Mouse (Mus musculus) CH12.LX (cell line): ENCODE measurements at regions not wholly inside any gene's neighbourhood (a gene's known extent, or its start where the extent isn't known, plus 50 kb on each side); places are given as distances from the start of the nearest gene placed in this dataset.

Source experiments
- CTCF ChIP-seq, 2 experiments: IDR thresholded peaks in 1 of 2; conservative IDR thresholded peaks in 1 of 2; 2 replicates each; pipeline ENCODE4 v1.5.1; 2011 to 2012; ENCODE audit warnings: low read depth in 2 of 2, low read length in 2 of 2, improper control_type of control experiment in 1 of 2, inconsistent platforms in 1 of 2, mild to moderate bottlenecking in 1 of 2, moderate library complexity in 1 of 2
- E2F4 ChIP-seq: IDR thresholded peaks from 2 replicates; pipeline ENCODE4 v1.6.1; 2011; ENCODE audit warnings: low read depth, low read length, improper control_type of control experiment; ENCODE audit not compliant: insufficient replicate concordance
- HCFC1 ChIP-seq: IDR thresholded peaks from 2 replicates; pipeline ENCODE4 v1.6.1; 2012; ENCODE audit warnings: low read depth, mild to moderate bottlenecking, inconsistent platforms, low read length, improper control_type of control experiment
- JUND ChIP-seq: conservative IDR thresholded peaks from 2 replicates; pipeline ENCODE4 v1.6.1; 2011; ENCODE audit warnings: low read depth, low read length, improper control_type of control experiment
- MAFK ChIP-seq: IDR thresholded peaks from 2 replicates; pipeline ENCODE4 v1.6.1; 2011; ENCODE audit warnings: low read length, improper control_type of control experiment; ENCODE audit not compliant: insufficient replicate concordance
- POLR2A ChIP-seq: IDR thresholded peaks from 2 replicates; pipeline ENCODE4 v1.6.1; 2011; ENCODE audit warnings: low read depth, mild to moderate bottlenecking, improper control_type of control experiment, low read length
- POLR2AphosphoS2 ChIP-seq: IDR thresholded peaks from 2 replicates; pipeline ENCODE4 v1.6.1; 2011; ENCODE audit warnings: low read depth, low read length, improper control_type of control experiment
- UBTF ChIP-seq: IDR thresholded peaks from 2 replicates; pipeline ENCODE4 v1.6.1; 2012; ENCODE audit warnings: low read depth, mild to moderate bottlenecking, inconsistent platforms, low read length, improper control_type of control experiment, moderate library complexity
- ZKSCAN1 ChIP-seq: IDR thresholded peaks from 2 replicates; pipeline ENCODE4 v1.6.1; 2012; ENCODE audit warnings: low read depth, inconsistent platforms, low read length, improper control_type of control experiment, borderline replicate concordance

GRCm38 (mm10) chr14:78216229-78216963, 91.4 kb downstream of the Tnfsf11 start:
- TF ChIP-seq CTCF (conservative IDR thresholded peaks at IDR 0.05 in 1 of 2, IDR thresholded peaks at IDR 0.05 in 1 of 2; ENCODE audit: low read depth in 2 of 2, low read length in 2 of 2) = no peak
- no peak for TF ChIP-seq ZKSCAN1
- TF ChIP-seq HCFC1 = no peak
- TF ChIP-seq MAFK = no peak
- TF ChIP-seq UBTF = no peak
- no peak for TF ChIP-seq JUND
- TF ChIP-seq POLR2AphosphoS2 = no peak
- no peak for TF ChIP-seq POLR2A
- no peak for TF ChIP-seq E2F4
